Mouse (Mus musculus): ENCODE measurements at regions not wholly inside any gene's neighbourhood (a gene's known extent, or its start where the extent isn't known, plus 50 kb on each side); places are given as distances from the start of the nearest gene placed in this dataset.

- TF ChIP-seq CTCF (IDR thresholded peaks at IDR 0.05; ENCODE audit: low read depth) (no peak), EP300 (optimal IDR thresholded peaks at IDR 0.05) (no peak)
These were observed 715.7 kb upstream of the Slc8a1 start for GRCm38 (mm10) chr17:82453847-82454246.

All from stomach, postnatal 0 days (tissue).